Mouse (Mus musculus) cerebellum, postnatal 14 days (tissue): ENCODE results near the gene Mxra8.
A peak's percentile ranks its signal among the peaks of the same experiment; 100 is the strongest.

Experiments
- DNase-seq, 2 experiments: peaks; one replicate each; pipeline ENCODE4 v3.0.0; 2021; ENCODE audit warnings: mixed read lengths in 2 of 2

Gene Mxra8

GRCm38 (mm10) chr4:155837404-155838010 is 2.0 kb upstream of the Mxra8 start:
- peak in 1 of 2 experiments; percentile 28 for DNase-seq

DNA sequence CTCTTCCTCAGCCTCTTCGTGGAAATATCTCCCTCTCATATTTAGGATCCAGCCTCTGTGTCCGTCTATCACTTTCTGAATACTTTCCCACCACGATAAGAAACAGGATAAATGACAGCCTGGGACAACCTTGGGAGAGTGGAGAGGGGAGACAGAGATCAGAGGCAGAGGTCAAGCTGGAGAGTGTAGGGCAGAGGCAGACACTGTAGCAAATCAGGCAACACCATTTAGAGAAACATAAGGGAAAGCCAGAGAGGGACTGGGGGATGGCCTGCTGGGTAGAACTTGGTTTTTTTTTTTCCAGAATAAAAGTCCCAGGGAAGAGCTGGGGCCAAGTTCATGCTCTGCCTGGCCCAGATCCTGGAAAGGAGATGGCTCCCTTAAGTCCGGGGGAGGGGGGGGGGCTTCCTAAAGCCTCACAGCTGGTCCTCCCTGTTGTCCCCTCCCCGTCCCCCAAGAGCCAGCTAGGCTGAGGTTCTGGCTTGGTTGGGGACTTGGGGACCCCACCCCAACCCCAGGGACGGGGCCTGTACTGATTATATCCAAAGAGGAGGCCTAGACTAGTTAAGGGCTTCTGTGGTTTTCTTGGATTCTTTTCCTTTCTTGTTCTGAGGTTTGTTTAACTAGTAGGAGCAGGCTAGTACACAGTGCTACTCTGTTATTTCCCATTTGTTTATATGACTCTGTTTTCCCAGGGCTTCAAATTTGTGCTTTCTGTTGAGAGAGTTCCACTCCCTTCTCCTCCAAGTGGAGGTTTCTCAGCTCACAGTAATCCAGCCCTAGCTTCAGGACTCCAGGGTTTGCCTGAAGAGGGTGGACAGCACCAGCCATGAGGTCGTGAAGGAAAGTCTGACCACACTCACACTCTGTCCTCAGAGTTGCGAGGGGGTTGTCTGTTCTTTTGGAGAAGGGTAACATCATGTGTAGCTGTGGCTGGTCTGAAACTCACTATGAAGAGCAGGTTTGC is 1.0 kb upstream of the Mxra8 start:
- peak in 1 of 2 experiments; percentile 7 for DNase-seq

DNA sequence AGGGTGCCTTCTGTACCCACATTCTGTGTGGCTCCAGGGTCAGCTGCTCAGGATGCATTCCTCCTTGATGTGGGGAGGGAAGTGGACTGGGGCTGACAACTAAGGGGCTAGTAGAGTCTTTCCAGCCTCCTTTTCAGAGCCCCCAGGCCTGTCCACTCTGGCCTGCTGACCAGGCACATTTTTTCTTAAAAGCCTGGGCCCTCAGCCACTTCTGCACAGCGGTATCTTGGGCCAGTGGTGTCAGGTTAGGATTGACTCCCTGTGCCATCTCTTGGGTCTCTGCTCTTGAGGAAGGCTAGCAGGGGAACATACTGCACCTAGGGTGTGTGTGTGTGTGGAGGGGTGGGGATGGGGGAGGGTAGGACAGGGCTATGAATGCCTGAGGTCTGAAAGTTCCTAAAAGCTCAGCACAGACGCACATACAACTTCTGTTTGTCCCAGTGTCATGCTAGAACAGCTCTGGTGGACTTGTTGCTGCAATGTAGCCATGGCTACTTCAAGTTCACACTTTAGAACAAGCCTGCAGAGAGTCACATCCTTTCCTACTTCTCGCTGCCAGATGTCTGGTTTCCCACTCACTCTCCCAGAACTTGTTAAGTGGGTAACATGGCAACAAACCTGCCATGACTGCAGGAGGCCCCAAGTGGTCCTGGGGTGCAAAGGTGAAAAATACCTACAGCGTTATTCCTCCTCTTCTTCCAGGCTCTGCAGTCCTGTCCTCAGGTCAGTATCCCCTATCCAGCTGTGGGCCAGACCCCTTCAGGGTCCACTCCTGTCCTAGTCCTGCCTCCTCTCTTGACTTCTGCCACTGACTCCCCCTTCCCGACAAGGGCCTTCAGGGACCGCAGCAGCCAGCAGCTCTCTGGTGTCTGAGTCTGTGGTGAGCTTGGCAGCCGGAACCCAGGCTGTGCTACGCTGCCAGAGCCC is 859 bp downstream of the Mxra8 start:
- no peak for DNase-seq

DNA sequence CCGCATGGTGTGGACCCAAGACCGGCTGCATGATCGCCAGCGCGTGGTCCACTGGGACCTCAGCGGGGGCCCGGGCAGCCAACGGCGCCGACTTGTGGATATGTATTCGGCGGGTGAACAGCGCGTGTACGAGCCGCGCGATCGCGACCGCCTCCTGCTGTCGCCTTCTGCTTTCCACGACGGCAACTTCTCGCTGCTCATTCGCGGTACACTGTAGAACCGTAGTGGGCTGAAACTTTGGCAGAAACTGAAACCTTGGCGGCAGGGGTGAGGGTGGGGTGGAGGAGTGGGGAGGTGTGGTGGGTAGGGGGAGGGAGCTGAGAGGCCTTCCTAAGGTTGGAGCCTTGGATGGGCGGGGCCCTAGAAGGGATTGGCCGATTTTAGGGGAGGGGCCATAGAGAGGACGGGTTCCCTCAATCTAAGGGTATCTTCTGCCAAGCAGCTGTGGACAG is 1.5 kb downstream of the Mxra8 start:
- peak in 1 of 2 experiments; percentile 53 for DNase-seq

- DNase-seq, result peak; percentile 50 to 66
These were observed 2.3 kb downstream of the Mxra8 start for GRCm38 (mm10) chr4:155841651-155842270.

DNA sequence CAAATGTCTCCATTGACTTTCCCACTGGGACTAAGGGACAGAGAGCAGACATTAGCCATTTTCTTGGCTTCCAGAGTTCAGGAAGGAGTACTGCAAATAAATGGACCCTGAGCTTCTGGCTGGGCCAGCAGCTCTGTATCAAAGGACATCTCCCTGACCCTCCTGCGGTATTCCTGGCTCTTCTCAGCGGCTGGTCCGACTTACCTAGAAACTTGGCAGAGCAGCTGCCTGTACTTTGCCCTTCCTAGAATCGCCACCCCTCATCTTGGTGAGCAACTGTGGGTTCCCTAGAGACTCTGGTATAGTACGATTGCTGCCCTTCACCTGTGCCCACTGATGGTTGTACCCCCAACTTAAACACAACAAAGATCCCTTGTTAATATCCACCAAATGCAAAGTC is 3.8 kb downstream of the Mxra8 start:
- DNase-seq, result no peak

GRCm38 (mm10) chr4:155846871-155847578 is 7.5 kb downstream of the Mxra8 start, which contains the start of gene Dvl1:
Dvl1 (plus strand) TSS chr4:155847402.
- peak; percentile 98 to 99 for DNase-seq

- DNase-seq, result peak; percentile 66 to 71
These were observed 8.3 kb downstream of the Mxra8 start for GRCm38 (mm10) chr4:155847591-155848352.

- DNase-seq, result no peak
These were observed 9.1 kb downstream of the Mxra8 start for GRCm38 (mm10) chr4:155848434-155849095.

DNA sequence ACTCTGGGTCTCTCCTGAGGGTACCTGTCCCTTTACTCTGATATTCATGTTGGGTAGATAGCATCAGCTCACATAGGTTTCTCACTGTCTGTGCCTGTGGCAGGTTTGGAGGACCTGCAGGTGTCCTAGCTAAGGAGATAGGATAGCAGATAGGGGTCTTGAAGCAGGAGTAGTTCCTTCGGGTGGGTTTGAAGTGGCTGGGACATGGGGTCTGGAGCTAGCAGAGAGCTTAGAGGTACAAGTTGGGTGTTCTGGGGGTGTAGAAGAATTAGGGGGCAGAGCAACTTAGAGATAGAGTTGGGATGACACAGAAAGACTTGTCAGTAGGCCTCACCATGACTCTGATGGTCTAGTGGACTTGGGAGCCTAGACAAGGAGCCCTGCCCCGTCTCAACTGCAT is 9.9 kb downstream of the Mxra8 start:
- no peak for DNase-seq

- no peak for DNase-seq
These were observed 10.4 kb downstream of the Mxra8 start for GRCm38 (mm10) chr4:155849792-155850451.

DNA sequence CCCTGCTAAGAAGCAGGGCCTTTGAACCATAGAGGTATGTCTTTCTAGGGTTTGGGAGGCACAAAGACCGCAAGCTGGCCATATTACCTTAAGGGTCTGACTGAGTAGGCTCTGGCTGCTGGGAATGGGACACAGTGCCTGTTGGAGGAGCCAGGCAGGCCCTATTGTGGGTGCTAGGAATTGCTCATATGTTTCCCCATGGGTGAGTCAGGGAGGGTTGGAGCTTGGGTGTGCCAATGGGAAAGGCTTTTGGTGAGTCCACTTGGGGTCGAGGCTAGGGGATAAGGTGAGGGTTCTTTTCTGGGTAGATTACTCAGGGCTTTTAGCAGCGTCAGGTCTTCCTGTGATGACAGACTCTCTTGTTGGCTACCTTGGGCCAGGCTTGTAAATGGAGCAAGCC is 11.9 kb downstream of the Mxra8 start:
- DNase-seq, result no peak

- DNase-seq, result peak; percentile 77 to 79
These were observed 12.5 kb downstream of the Mxra8 start for GRCm38 (mm10) chr4:155851951-155852411.

DNA sequence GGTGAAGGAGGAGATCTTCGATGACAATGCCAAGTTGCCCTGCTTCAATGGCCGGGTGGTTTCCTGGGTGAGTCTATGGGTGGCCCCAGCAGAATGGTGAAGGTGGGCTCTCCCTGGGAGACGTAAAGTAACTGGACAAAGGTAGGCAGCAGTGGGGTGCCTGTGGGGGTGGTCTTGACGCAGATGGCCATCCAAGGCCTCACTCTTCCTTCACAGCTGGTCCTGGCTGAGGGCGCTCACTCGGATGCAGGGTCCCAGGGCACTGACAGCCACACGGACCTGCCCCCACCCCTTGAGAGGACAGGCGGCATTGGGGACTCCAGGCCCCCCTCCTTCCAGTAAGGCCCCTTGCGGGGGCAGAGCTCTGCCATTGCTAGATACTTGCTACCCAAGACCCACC is 13.9 kb downstream of the Mxra8 start:
- DNase-seq, result no peak

- DNase-seq, result no peak
These were observed 15.5 kb downstream of the Mxra8 start for GRCm38 (mm10) chr4:155854991-155855390.

- no peak for DNase-seq
These were observed 16.6 kb downstream of the Mxra8 start for GRCm38 (mm10) chr4:155856071-155856470.

- DNase-seq, result no peak
These were observed 17.4 kb downstream of the Mxra8 start for GRCm38 (mm10) chr4:155856881-155857280.

DNA sequence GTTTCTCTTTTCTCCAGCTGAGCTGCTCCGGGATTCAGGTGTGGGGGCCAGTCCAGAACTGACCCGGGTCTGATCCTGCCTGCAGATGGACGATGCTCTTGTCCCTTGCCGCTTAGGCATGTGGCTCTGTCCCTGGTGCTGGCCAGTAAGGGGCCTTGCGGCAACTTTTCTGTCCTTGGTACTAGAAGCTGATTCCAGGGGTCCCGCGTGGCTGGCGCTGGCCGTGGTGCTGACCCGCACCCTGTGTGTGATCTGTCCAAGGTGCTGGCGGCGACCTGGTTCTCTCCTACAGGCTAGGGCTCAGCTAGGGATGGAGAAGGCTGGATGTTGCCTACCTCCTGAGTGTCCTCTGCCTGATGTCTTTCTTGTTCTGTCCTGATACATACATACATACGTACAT is 19.8 kb downstream of the Mxra8 start:
- DNase-seq, result peak; percentile 8 to 28

DNA sequence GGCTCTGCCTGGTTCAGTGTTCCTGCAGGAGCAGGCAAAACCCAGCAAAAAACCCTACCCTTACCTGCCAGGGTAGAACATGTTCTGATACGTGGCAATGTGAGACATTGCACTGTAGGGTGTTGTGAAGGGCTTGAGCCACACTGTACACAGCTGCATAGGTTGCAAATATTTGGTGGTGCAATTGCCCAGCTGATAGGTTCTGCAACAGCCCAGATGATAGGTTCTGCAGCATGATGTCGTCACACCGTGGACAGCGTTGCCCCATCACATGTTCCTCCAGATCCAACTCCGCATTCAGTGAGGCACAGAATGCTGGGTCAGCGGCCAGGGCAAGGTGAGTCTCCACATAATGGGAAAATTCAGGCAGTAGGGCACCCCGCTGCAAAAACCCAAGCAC is 22.3 kb downstream of the Mxra8 start:
- DNase-seq, result peak in 1 of 2 experiments; percentile 10
